Mouse (Mus musculus): ENCODE data around the gene BC049715. TPM values are rescaled to one million over a fixed set of nuclear protein-coding genes. Genes with fewer than 3 reads are reported as not detected.
A peak's percentile ranks its signal among the peaks of the same experiment; 100 is the strongest.

BC049715 gene
- polyA plus RNA-seq (2014; fragmentation: Nextera tagmentation; extraction: Ambion mirVana): 1.1 and 1.7 TPM in 2 replicates

DNA sequence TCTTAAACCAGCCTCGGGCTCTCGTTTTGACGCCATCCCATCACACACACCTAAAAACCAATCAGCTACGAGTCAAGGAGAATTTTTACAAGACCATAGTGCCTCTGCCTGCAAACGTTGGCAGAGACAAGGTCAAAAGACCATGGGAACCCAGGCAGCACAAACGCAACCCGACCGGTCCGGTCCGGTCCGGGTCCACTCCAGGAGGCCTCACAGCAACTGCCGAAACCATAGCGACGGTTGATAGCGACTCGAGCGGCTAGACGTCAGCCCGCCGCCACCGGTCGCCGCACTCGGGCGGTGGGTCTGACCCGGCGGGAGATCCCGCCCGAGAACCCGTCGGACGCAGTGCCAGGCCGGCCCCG is at the start of gene BC049715:
Gene BC049715, plus strand, starts transcription at position 111 of the 365 bp plus-strand sequence.
- H3K27me3 ChIP-seq (replicated peaks; ENCODE audit: control insufficient read depth, insufficient read depth, low read length): no peaks in the 10 kb centered on the region
- H3K9ac ChIP-seq (ENCODE audit: low read length): peak within 1 kb of the TSS; percentile 98
- H3K36me3 ChIP-seq (ENCODE audit: control insufficient read depth, insufficient read depth, low read length): peaks cover 30% of the 10 kb centered on the region
- peak within 1 kb of the TSS; percentile 81 for H3K27ac ChIP-seq (ENCODE audit: low read depth)
- H3K4me2 ChIP-seq (ENCODE audit: low read length): peak within 1 kb of the TSS; percentile 82
- DNase-seq (ENCODE audit: low spot score): no peak
- WGBS: under 1% methylated on average over 34 of the region's 34 CpGs
- H3K9me3 ChIP-seq (ENCODE audit: control insufficient read depth, low read length): no peaks in the 10 kb centered on the region
- peak within 1 kb of the TSS; percentile 96 for H3K4me3 ChIP-seq (ENCODE audit: low read depth, low read length)
- H3K4me1 ChIP-seq (replicated peaks; ENCODE audit: control insufficient read depth, insufficient read depth, low read length): peaks cover 7% of the 10 kb centered on the region; the same call in 1 of the 2 replicates
- ATAC-seq (replicated peaks; ENCODE audit: low FRiP score, low TSS enrichment, low read depth): no peak

DNA sequence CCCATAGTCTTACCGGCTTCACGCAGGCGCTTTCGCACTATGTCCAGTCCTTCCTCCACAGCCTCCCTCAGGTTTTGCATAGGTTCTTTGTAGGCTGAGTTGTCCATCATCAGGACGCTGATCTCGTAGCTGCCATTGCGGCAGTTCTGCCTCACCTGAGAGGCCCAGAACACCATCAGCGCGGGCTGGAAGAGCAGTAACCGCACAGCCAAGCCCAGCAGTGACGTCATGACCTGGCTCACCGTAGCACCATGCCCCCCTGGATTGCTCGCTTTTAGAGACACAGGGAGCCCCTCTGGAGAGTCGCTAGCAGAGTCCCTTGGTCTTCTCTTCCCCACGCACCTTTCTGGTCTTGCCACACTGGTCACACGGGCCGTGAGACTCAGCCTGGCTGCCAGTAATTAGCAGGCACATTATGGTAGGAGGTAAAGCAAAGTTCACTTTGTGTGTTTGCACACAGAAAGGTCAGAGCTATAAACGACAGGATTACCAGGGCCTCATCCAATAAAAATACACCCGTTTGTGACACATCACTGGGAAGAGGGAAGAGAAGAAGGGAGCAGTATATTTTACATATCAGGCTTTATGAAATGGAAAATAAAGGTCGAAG is 45.9 kb upstream of the BC049715 start, which contains the start of gene Gucy2c:
Gene Gucy2c, minus strand, starts transcription at position 389 of the 610 bp plus-strand sequence.
- no peaks in the 10 kb centered on the region for H3K27me3 ChIP-seq (replicated peaks; ENCODE audit: control insufficient read depth, insufficient read depth, low read length)
- peak within 1 kb of the TSS; percentile 41 for H3K4me2 ChIP-seq (ENCODE audit: low read length)
- DNase-seq (ENCODE audit: low spot score): peak; percentile 77
- H3K9ac ChIP-seq (ENCODE audit: low read length): peak within 1 kb of the TSS; percentile 17; the same call in 1 of the 2 replicates
- H3K9me3 ChIP-seq (ENCODE audit: control insufficient read depth, low read length): no peaks in the 10 kb centered on the region
- no peaks in the 10 kb centered on the region for H3K36me3 ChIP-seq (ENCODE audit: control insufficient read depth, insufficient read depth, low read length)
- H3K4me3 ChIP-seq (ENCODE audit: low read depth, low read length): peak within 1 kb of the TSS; percentile 27
- peak; percentile 88 for ATAC-seq (replicated peaks; ENCODE audit: low FRiP score, low TSS enrichment, low read depth)
- H3K27ac ChIP-seq (ENCODE audit: low read depth): peak within 1 kb of the TSS; percentile 68; the same call in 1 of the 2 replicates
- 0 out of 2 replicates have a peak, but pooled peaks cover 3% of the 10 kb centered on the region for H3K4me1 ChIP-seq (replicated peaks; ENCODE audit: control insufficient read depth, insufficient read depth, low read length)
- WGBS: 58% methylated on average over 20 of the region's 20 CpGs

DNA sequence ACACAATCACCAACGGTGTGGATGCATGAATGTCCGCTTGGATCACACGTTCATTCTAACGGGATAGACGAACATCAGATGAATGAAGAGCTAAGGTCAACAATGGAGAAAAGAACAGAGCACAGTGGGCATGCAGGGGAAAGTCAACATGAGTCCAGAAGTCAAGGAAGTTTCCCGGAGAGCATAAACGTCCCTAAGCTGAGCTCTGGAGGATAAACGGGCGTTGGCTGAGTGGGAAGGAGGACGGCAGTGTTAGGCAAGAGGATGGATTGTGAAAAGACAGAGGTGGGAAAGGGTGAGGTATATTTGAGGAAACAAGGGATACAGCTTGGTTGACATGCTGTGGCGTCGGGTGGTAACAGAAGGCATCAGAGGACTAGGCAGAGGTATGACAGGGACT is 45.3 kb upstream of the BC049715 start:
- Histone ChIP-seq H3K27me3 (replicated peaks; ENCODE audit: control insufficient read depth, insufficient read depth, low read length) (no peaks in the 10 kb centered on the region), H3K27ac (ENCODE audit: low read depth) (0 out of 2 replicates have a peak overlapping the region, but pooled peaks have one; percentile 18), H3K4me2 (ENCODE audit: low read length) (peak overlapping the region; percentile 16), H3K4me3 (ENCODE audit: low read depth, low read length) (no peak overlapping the region; the same call in 1 of the 2 replicates), H3K36me3 (ENCODE audit: control insufficient read depth, insufficient read depth, low read length) (no peaks in the 10 kb centered on the region), H3K4me1 (replicated peaks; ENCODE audit: control insufficient read depth, insufficient read depth, low read length) (no peaks in the 10 kb centered on the region), H3K9me3 (ENCODE audit: control insufficient read depth, low read length) (no peaks in the 10 kb centered on the region), H3K9ac (ENCODE audit: low read length) (no peak overlapping the region)
- 75% methylated on average over 12 of the region's 12 CpGs for WGBS
- ATAC-seq (replicated peaks; ENCODE audit: low FRiP score, low TSS enrichment, low read depth): 0 out of 2 replicates have a peak, but pooled peaks have one; percentile 7
- DNase-seq (ENCODE audit: low spot score): peak; percentile 53

DNA sequence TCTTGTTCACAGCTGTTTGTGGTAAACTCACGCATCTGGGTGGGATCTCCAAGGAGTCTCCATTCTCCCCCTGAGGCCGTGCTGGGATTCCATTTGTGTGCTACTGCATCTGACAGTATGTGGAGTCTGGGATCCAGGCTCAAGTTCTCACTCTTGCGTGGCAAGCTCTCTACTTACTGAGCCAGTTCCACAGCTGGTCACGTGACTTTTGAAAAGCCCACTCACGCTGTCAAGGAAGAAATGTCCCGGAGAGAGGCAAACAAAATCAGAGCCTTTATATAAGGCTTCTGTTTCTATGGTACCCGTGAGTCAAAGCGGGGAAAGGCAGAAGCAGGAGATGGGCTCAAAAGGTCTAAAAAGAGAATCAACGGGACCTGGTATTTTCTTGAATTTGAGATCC is 44.7 kb upstream of the BC049715 start:
- no peaks in the 10 kb centered on the region for H3K36me3 ChIP-seq (ENCODE audit: control insufficient read depth, insufficient read depth, low read length)
- DNase-seq (ENCODE audit: low spot score) (peak; percentile 48), ATAC-seq (replicated peaks; ENCODE audit: low FRiP score, low TSS enrichment, low read depth) (no peak)
- H3K4me2 ChIP-seq (ENCODE audit: low read length): no peak overlapping the region
- WGBS: 82% methylated on average over 9 of the region's 9 CpGs
- no peaks in the 10 kb centered on the region for H3K27me3 ChIP-seq (replicated peaks; ENCODE audit: control insufficient read depth, insufficient read depth, low read length)
- no peak overlapping the region for H3K4me3 ChIP-seq (ENCODE audit: low read depth, low read length)
- H3K9ac ChIP-seq (ENCODE audit: low read length): no peak overlapping the region
- H3K9me3 ChIP-seq (ENCODE audit: control insufficient read depth, low read length): no peaks in the 10 kb centered on the region
- H3K4me1 ChIP-seq (replicated peaks; ENCODE audit: control insufficient read depth, insufficient read depth, low read length): no peaks in the 10 kb centered on the region
- H3K27ac ChIP-seq (ENCODE audit: low read depth): 0 out of 2 replicates have a peak overlapping the region, but pooled peaks have one; percentile 18

DNA sequence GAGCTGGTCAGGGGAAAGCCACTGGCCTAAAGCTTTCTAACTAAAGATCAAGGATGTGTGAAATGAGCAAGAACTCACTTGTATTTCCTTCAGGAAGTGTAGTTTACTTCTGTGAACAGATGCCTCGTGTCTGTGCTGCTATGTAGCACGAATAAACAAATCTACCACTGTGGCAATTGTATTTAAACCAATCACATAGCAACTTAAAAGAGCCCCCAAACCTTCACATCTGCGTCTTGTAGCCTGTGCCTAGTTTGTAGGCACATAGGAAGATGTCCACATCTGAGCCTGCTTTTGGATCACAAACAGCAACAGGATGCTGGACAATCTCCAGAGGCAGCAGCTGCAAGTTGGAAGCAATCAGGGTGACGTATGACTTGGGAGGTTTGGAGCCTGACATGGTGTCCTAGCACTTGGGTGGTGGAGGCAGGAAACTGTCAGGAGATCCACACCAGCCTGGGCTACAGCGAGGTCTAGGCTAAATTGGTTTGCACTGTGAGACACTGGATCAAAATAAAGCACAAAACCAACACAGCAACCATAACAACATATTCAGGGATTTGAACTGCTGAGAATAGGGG is 37.9 kb upstream of the BC049715 start:
- no peaks in the 10 kb centered on the region for H3K36me3 ChIP-seq (ENCODE audit: control insufficient read depth, insufficient read depth, low read length)
- H3K4me2 ChIP-seq (ENCODE audit: low read length): no peak overlapping the region
- H3K4me3 ChIP-seq (ENCODE audit: low read depth, low read length): no peak overlapping the region
- no peaks in the 10 kb centered on the region for H3K27me3 ChIP-seq (replicated peaks; ENCODE audit: control insufficient read depth, insufficient read depth, low read length)
- ATAC-seq (replicated peaks; ENCODE audit: low FRiP score, low TSS enrichment, low read depth) (peak; percentile 48; the same call in 1 of the 2 replicates), DNase-seq (ENCODE audit: low spot score) (no peak)
- no peaks in the 10 kb centered on the region for H3K9me3 ChIP-seq (ENCODE audit: control insufficient read depth, low read length)
- H3K27ac ChIP-seq (ENCODE audit: low read depth): peak overlapping the region; percentile 78
- WGBS: 37% methylated on average over 5 of the region's 5 CpGs
- H3K4me1 ChIP-seq (replicated peaks; ENCODE audit: control insufficient read depth, insufficient read depth, low read length): peaks cover 10% of the 10 kb centered on the region
- no peak overlapping the region for H3K9ac ChIP-seq (ENCODE audit: low read length)

DNA sequence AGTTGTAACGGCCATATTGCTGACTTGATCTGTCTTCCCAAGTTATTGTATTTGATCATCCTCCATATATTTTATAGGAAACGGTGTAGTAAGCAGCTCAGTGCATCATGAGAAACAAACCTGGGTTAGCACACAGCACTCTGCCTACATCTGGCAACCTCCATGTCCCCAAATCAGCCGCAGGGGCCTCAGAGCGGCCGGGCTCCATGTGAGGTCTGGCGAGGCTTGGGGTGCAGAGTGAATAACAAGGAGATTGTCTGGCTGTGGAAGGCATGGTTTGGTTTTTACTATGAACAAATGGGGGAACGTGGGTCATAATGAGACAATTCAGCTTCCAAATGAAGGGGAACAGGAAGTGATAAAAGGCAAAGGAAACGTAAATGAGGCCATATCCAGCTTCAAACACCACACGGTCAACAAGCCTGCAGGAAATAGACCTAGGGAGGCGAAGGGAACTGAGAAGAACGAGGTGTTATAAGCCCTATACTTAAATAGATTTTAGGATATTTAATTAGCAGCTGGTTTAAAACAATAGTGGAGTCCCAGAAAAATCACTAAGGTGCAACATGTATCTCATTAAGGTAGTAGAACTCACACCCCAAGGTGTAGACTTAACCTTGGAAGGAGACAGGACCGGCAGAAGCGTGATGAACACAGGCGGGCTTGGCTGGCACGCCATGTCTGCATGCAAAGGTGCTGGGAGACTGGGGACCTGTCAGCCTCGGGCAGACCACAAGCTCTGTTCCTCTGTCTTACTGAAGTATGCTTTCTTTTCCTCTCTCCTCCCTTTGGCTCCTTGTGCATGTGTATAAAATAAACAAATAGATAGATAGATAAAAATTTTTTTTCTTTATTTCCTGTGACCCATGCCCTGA is 34.3 kb upstream of the BC049715 start:
- WGBS: 34% methylated on average over 16 of the region's 16 CpGs
- peak overlapping the region; percentile 24; the same call in 1 of the 2 replicates for H3K4me3 ChIP-seq (ENCODE audit: low read depth, low read length)
- H3K9me3 ChIP-seq (ENCODE audit: control insufficient read depth, low read length): no peaks in the 10 kb centered on the region
- no peak; the same call in 1 of the 2 replicates for ATAC-seq (replicated peaks; ENCODE audit: low FRiP score, low TSS enrichment, low read depth)
- no peak overlapping the region for H3K27ac ChIP-seq (ENCODE audit: low read depth)
- H3K4me2 ChIP-seq (ENCODE audit: low read length): peak overlapping the region; percentile 53
- peaks cover 10% of the 10 kb centered on the region for H3K4me1 ChIP-seq (replicated peaks; ENCODE audit: control insufficient read depth, insufficient read depth, low read length)
- peak overlapping the region; percentile 23; the same call in 1 of the 2 replicates for H3K9ac ChIP-seq (ENCODE audit: low read length)
- H3K36me3 ChIP-seq (ENCODE audit: control insufficient read depth, insufficient read depth, low read length): no peaks in the 10 kb centered on the region
- DNase-seq (ENCODE audit: low spot score): peak; percentile 55
- H3K27me3 ChIP-seq (replicated peaks; ENCODE audit: control insufficient read depth, insufficient read depth, low read length): no peaks in the 10 kb centered on the region

DNA sequence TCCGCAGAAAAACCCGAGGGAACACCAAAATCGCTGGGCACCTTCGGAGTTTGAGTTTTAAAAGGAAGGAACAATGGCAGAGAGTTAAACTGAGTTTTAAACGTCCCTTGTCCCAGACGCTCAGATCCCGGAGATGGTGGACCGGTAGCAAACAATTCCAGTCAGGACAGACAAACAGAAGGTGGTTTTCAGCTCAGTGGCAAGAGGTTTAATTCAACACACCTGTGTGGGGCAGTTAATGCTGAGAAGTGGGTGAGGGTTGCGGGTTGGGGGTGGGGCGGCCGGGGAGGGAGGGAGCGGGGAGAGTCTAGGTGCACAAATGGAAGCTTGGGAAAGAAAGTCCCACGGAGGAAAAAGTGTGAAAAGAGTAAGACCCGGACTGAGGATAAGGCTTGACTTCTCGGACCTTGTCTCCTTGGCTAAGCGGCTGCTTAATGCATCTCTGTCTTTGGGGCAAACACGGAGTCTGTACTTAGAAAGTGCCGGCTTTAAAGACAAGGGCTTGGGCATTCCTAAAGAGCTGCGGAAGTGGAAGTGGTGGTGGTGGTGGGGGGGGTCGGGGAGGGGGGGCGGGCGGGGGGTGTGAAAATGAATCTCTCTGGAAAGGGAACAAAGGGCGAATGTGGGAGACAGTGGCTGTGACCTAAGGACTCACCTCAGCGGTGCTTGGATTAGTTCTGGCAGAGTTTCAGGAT is 33.4 kb upstream of the BC049715 start:
- peak overlapping the region; percentile 24 for H3K4me3 ChIP-seq (ENCODE audit: low read depth, low read length)
- peaks cover 10% of the 10 kb centered on the region for H3K4me1 ChIP-seq (replicated peaks; ENCODE audit: control insufficient read depth, insufficient read depth, low read length)
- no peak overlapping the region; the same call in 1 of the 2 replicates for H3K27ac ChIP-seq (ENCODE audit: low read depth)
- ATAC-seq (replicated peaks; ENCODE audit: low FRiP score, low TSS enrichment, low read depth) (peak; percentile 54), DNase-seq (ENCODE audit: low spot score) (peak; percentile 63)
- H3K9ac ChIP-seq (ENCODE audit: low read length): peak overlapping the region; percentile 23
- peak overlapping the region; percentile 53 for H3K4me2 ChIP-seq (ENCODE audit: low read length)
- under 1% methylated on average over 24 of the region's 24 CpGs for WGBS
- H3K9me3 ChIP-seq (ENCODE audit: control insufficient read depth, low read length): no peaks in the 10 kb centered on the region
- no peaks in the 10 kb centered on the region for H3K36me3 ChIP-seq (ENCODE audit: control insufficient read depth, insufficient read depth, low read length)
- no peaks in the 10 kb centered on the region for H3K27me3 ChIP-seq (replicated peaks; ENCODE audit: control insufficient read depth, insufficient read depth, low read length)

DNA sequence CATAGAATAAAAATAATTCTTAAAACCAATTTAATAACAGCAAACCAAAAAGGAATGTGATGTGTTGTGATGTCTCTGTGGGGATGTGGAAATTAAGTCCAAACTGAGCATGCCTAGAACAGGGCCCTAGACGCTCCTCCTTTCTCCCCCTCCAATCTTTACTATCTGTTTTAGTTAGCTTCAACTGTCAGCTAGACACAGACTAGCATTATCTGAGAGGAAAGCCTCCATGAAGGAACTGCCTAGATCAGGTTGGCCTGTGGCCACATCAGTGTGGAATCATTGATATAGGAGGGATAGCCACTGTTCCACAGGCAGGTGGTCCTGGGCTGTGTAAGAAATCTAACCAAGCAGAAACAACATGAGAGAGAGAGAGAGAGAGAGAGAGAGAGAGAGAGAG is 32.3 kb upstream of the BC049715 start:
- H3K4me2 ChIP-seq (ENCODE audit: low read length): no peak overlapping the region

More for the DNA sequence above, 32.3 kb upstream of the BC049715 start:
- DNase-seq (ENCODE audit: low spot score) (peak; percentile 45), ATAC-seq (replicated peaks; ENCODE audit: low FRiP score, low TSS enrichment, low read depth) (no peak)
- Histone ChIP-seq H3K27ac (ENCODE audit: low read depth) (no peak overlapping the region), H3K4me1 (replicated peaks; ENCODE audit: control insufficient read depth, insufficient read depth, low read length) (peaks cover 10% of the 10 kb centered on the region), H3K4me3 (ENCODE audit: low read depth, low read length) (no peak overlapping the region), H3K36me3 (ENCODE audit: control insufficient read depth, insufficient read depth, low read length) (no peaks in the 10 kb centered on the region), H3K27me3 (replicated peaks; ENCODE audit: control insufficient read depth, insufficient read depth, low read length) (no peaks in the 10 kb centered on the region), H3K9me3 (ENCODE audit: control insufficient read depth, low read length) (no peaks in the 10 kb centered on the region), H3K9ac (ENCODE audit: low read length) (no peak overlapping the region)
- 72% methylated on average over 1 of the region's 1 CpGs for WGBS

Data from intestine, embryonic 14.5 days (tissue).